Mouse (Mus musculus) c-Kit-positive CD71-positive TER-119-negative erythroid progenitor cells, embryonic 14.5 days (primary cell): ENCODE data around the gene Gm10181.
"Not testable (repeated sequence)": the region's sequence is repeated elsewhere in the genome, so short reads cannot be mapped to it uniquely, and the experiment has no call there.

Experiments
- DNase-seq: peaks from one replicate; pipeline ENCODE4 v3.0.0-alpha.2; 2013; ENCODE audit warnings: low read depth

Gene Gm10181

DNA sequence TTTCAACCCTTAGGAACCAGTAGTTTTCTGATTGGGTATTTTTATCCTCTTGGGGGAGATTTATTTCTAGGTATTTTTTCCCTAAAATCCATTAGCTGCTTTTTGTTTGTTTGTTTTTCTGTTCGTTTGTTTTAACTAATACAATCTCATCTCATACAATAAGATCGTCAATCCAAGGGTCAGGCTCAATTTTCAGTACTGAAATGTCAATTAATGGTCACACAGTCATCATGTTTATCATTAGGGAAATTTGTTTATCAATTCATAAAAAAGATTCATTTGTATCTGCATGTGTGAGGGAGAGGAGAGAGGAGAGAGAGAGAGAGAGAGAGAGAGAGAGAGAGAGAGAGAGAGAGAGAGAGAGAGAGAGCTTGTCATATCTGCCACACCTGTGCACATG is at the start of gene Gm10181:
Gene Gm10181, plus strand, starts transcription at position 301 of the 400 bp plus-strand sequence.
- no peak for DNase-seq

DNA sequence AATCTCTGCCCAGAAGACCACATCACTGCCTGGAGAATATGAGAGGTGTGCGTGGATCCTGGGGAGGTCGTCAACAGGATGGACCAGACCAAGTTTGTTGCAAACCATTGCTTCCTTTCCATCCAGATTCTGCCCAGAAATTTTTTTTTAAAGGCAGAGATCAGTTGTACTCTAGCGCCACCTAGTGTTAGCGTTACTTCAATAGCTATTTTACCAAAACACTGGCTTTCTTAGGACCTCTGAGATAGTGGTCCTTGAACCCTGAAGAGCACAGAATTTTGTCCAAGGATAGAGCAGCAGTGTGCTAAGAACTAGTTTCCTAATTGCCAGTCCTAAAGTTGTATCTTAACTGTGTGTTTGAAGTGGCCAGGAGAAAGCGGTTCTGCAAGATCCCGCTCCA is 47.6 kb upstream of the Gm10181 start:
- DNase-seq, result peak; percentile 42

DNA sequence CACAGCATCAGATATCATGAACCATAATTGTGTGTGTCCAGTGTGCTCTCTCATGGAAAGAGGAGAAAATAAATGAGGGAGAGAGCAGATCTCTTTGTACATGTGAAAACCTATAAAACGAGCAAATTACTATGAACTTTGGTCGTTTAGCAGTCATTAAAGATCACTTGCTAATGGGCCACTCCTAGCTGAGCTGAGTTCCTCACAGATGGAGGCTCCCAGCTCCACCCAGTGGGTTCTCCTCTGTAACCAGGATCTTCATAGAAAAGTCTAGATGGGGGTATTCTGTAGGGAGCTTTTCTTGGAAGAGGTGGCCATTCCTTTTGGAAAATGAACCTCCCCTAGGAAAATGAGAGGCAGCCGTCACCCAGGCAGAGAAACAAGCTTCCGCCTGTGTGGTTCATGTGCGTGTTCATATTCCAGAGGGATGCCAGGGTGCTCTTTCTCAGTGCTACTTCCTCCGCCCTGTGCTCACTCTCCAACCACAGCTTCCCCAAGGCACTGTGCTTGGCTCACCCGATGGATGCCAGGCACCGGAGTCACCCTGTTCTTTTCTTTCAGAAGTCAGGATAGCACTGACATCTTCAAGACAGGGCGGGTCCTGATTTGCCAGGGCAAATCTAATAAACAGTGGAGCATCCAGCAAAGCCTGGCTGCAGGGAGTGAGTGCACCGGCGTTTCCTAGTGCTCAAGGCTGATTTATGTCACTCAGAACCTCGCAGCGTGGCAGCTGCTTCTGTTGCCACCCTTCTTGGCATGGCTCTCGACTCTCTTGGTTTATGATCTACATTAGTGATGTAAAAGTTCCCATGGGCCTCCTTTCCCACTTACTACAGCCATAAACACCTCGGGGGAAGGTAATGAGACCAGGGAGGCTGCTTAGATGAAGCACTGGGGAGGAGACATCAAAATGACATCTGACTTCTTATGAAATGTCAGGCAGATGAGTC is 46.8 kb upstream of the Gm10181 start:
- no peak for DNase-seq

DNA sequence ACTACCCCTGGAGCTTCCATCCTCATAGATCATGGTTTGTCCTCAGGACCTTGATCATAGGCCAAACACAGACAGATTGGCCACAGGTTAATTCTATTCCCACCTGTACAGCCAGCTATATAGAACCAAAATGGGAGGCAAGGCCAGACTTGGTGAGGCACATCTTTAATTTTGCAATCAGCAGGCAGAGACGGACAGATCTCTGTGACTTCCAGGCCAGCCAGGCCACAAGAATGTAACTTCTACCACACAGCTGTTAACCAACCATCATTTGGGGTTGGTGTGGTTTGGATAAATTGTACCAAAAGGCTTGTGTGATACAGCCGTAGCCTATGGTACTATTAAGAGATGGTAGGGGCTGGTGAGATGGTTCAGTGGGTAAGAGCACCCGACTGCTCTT is 44.9 kb upstream of the Gm10181 start:
- DNase-seq, result no peak

DNA sequence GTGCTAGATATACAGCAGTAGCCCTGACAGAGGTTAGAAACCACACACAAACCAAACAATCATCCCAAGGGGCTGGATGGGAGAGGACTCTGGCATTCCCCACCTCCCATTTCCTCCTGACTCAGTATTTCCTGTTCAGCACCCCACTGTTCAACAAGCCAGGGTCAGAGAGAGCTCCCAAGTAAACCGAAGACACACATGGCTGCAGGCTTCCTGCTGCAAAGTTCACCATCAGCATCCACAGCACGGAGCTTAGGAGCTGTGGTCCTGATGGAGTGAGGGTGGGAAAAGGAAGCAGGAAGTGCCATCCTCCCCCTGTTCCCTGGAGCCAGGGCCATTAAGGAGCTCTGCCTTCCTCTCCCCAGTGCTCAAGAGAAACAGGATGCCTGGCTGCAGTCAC is 40.9 kb upstream of the Gm10181 start:
- no peak for DNase-seq

DNA sequence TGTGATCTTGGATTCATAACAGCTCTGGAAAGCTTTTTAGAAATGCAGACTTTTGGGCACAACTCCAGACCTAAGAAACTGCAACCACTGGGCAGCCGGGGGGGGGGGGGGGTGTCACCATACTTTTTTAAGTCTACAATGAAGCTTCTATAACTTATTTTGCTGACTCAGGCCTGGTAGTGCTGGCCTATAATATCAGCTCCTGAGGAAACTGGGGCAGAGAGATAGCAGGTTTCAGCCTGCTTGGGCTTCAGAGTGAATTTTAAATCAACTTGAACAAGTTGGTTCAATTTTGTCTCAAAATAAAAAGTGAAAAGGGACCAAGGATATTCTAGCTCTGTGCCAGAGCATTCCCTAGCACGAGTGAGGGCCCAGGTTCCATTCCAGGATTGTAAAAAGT is 40.3 kb upstream of the Gm10181 start:
- DNase-seq, result no peak

DNA sequence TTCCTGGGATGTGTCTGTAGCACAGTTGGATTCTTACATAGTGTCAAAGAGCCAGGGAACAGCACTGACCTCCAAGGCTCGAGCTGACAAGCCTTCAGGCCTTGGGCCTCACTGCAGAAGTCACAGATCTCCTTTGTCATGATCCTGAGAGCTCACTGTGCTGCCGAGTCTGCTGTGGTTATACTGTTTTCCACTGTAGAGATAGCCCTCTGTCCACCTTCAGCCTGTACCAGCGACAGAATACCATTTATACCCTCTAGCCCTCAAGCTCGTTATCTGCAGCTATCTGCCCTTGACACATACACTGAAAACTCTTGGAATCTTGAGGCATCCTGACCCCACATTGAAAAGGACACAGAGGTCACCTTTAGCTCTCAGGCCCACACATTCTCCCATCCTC is 37.3 kb upstream of the Gm10181 start:
- no peak for DNase-seq

DNA sequence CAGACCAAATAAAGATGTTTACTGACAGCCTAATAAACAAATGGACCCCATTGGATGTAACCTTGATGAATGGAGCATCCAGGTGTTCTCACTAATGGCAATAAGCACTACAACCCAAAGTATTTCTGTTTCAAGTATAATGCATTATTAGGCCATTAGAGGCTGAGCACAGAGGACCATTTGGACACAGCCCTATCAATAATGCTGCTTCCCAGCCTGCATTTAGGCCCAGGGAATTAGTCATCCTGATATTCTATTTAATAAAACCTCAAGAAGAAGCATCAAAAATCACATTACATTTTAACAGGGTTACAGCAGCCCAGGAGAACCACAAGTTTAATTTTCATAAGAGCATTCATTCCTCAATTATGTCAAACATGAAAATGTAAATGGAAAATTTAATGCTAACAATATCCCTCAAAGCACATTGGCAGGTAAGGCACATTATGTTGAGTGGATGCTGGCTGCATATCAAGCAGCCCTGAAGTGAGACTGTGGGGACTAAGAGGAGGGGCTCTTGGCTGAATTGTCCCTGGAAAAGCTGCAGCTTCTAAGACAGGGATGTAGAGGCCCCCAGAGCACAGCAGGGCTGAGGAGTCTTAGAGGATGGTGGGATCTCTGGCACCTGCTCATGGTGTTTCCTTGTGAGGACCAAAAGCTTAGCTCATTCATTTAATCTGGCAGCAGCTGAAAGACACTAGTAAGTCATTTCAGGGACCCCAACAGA is 33.4 kb upstream of the Gm10181 start:
- no peak for DNase-seq

DNA sequence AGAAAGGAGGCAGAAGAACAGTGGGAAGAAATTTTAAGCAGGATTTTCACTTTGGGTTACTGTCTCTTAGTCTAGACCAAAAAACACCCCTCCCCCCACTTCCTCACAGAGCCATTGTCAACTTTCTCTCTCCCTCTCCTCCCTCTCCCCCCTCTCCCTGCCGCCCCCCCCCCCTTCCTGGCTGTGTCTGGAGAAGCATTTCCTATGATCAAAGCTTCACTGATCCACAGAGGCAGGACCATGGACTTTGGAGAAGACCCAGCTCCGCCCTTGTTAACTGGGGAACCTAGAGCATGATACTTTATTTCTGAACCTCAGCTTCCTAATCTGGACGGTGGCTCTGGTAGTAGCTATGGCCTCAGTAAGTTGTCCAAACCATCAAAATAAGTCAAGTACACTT is 30.5 kb upstream of the Gm10181 start:
- DNase-seq, result no peak

DNA sequence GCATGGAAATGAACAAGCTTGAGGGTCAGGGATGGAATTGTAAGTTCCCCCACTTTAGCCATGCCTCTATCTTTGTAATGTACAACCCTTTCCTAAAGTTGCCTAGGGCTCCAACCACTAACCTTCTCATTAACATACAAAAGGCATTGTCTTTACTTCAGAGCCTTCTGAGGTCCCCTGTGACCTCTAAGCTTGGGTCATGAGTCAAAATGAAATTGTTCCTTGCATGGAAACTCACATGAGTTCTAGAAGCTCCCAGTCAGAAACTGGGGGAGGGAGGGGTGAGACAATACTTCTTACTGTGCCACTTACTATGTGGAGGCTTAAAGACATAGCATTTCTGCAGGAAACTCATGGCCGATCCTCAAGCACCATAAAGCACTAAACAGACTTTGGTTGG is 16.6 kb upstream of the Gm10181 start:
- no peak for DNase-seq

DNA sequence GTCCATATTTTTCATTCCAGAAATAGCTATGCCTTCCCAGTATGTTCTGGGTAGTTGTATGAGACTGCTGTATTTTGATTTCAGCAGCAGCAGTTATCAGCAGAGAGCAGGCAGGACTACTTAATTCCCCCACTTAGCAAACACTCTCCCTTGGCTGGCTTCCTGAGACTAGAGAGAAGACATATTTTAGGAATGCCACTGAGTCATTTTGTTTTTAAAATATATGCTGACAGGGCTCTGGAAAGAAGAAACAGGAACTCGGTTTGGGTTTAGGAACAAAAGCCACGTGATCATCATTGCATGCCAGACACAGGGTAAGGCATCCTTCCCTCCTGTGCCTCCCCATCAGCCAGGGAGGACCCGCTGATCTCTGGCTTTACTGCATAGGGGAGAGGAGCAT is 13.2 kb upstream of the Gm10181 start:
- DNase-seq, result no peak

DNA sequence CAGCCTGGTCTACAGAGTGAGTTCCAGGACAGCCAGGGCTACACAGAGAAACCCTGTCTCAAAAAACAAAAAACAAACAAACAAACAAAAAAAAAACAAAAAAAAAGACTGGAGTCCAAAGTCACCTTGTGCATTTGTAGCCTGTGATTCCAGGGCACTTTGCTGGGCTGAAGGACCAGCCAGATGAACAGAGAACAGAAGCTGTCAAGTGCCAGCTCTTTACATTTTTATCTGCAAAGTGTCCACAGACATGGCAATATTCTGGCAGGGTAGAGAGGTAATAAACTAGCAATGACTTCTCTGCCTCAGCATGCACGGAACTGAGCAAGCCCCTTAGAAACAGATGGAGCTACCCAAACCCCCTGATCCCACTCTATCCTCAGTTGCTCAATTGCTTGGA is 12.7 kb upstream of the Gm10181 start:
- DNase-seq, result no peak

DNA sequence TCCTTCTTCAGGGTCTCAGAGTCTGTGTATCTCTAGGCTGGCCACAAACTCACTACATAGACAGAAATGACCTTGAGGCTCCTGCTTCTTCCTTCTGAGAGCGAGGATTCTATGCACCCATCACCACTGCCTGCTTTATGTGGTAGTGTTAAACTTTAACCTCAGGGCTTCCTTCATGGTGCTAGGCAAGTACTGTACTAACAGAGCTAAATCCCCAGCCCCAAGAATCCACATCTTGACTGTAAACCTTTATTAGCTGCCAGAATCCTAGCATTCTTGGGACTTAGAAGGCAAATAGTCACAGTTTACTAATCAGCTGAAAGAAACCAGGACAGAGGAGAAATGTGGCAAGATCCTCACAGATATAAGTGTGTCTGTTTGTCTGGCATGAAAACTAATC is 1.6 kb downstream of the Gm10181 start:
- DNase-seq, result no peak

DNA sequence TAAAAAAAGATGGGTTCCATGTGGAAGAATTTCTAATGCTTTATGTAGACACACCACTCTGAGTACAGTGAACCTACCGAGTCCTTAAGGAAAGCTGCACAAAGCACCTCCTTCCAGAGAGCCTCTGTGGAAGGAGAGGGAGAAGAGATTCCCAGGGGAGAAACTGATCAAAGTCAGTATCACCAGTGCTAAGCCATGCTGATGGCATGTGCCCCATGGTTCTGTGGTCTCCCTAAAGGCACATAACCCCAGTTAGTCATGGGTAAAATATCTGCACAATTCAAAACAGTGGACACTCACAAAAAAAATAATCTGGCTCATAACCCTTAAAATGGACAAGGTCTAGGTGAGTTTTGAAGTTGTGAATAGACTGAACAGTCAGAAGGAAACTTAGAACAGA is 13.7 kb downstream of the Gm10181 start:
- no peak for DNase-seq

DNA sequence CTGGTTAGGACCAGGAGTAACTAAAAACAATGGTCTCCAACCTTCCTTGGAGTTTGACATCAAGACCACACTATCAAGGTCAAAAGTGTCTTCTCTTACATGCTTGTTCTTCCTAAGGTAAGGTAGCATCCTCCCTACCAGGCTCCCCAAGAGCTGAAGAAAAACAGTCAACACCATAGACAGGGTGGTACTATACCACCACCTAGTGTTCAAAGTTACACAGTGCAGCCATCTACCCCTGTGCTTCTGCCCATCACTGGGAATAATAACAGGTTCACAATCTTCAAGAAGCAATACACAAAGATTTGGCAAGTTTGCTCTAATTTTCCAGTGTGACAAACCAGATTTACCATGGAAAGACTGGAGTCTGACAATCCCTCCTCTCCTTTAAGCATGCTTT is 15.4 kb downstream of the Gm10181 start:
- DNase-seq, result peak; percentile 28

DNA sequence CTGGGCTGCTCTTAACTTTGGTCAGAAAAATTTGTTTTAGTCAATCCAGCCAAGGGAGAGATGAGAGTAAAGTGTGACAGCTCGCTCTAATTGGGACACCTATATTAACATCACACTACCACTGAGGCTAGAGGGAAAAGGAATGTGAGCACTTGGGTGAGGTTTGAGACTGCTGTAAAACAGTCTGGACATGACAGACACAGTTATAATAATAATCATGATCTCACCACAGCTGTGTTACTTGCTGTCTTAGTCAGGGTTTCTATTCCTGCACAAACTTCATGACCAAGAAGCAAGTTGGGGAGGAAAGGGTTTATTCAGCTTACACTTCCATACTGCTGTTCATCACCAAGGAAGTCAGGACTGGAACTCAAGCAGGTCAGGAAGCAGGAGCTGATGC is 34.4 kb downstream of the Gm10181 start:
- DNase-seq, result not testable (repeated sequence)

DNA sequence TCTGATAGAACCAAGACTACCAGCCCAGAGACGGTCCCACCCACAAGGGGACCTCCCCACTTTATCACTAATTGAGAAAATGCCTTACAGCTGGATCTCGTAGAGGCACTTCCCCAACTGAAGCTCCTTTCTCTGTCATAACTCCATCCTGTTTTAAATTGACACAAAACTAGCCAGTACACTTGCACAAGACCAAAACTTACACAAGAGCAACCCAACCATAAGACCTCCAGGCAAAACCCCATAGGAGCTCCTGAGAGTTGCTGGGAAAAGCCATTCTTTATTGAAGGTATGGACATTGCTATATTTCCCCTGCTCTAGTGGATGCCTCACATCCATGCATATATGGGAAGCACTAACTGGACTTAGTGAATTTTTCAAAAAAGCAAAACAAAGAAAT is 34.8 kb downstream of the Gm10181 start:
- no peak for DNase-seq

DNA sequence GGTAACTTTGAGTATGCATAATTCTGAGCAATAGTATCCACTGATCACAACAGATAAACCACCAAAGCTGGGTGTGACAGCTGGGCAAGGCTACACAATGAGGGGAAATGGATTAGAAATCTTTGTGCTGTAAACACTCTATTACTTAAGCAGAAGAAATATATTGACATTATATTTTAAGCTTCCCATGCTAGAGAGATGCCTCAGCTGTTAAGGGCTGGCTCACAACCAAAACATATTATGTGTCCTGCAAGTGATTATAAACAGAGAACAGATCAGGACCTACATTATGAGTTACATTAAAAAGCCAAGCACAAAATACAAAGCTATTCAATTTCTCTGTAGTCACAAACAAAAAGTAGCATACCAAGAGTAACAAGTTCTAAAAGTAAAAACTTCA is 43.0 kb downstream of the Gm10181 start:
- no peak for DNase-seq

DNA sequence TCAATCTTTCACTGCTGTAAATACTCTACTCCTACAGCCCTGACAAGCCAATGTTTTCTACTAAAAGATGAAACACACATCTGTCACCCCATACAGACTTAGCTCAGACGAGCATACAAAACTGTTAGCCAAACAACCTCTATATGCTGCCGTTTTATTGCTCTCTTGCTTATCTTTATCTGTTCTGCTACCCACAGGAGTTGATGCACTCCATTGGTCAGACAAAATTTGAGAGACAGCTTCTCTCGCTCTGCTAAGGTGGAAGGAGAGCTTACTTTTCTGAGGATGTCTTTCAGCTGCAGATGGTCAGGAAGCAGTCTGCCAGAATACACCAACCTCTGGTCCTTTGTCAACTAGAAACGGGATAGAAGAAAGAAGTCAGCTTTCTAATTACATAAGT is 43.7 kb downstream of the Gm10181 start:
- DNase-seq, result no peak

DNA sequence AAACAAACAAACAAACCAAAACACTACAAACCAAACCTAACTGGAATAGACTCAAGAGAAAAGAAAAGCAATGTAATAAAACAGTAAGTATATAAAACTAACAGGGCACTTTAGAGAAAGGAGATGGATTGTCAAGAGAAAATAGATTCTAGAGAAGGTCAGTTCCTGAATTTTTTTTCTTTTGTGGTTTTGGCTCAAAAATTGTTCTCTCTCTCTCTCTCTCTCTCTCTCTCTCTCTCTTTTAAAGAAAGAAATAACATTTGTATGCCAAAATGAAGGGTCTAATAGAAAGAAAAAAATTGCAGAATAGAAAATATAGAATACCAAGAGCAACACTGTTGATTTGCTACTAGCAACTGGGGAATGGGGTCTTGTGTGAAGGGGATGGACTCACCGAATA is 49.7 kb downstream of the Gm10181 start:
- DNase-seq, result no peak
